Mouse (Mus musculus) embryonic facial prominence, embryonic 10.5 days (tissue): ENCODE measurements around the gene Cd163. TPM values are rescaled to one million over a fixed set of nuclear protein-coding genes. Genes with fewer than 3 reads are reported as not detected.
A peak's percentile ranks its signal among the peaks of the same experiment; 100 is the strongest.

Experiments
- DNase-seq: peaks from one replicate; pipeline ENCODE4 v3.0.0-alpha.2; 2017; ENCODE audit warnings: low spot score
- H3K27ac ChIP-seq: fragments of 300-500 bp; sonication (generic); replicated peaks from 2 replicates; pipeline ENCODE4 v1.5.1; 2016; ENCODE audit warnings: mild to moderate bottlenecking
- H3K27me3 ChIP-seq: fragments of 300-500 bp; sonication (generic); replicated peaks from 2 replicates; pipeline ENCODE4 v1.6.1; 2016; ENCODE audit warnings: low read depth, mild to moderate bottlenecking; ENCODE audit not compliant: poor library complexity, severe bottlenecking
- H3K36me3 ChIP-seq: fragments of 300-500 bp; sonication (generic); replicated peaks from 2 replicates; pipeline ENCODE4 v1.6.1; 2016; ENCODE audit warnings: mild to moderate bottlenecking, moderate library complexity
- H3K4me1 ChIP-seq: fragments of 300-500 bp; sonication (generic); 2 replicates; pipeline ENCODE4 v1.6.1; 2016
- H3K4me3 ChIP-seq: fragments of 300-500 bp; sonication (generic); 2 replicates; pipeline ENCODE4 v1.5.1; 2016; ENCODE audit warnings: mild to moderate bottlenecking, moderate library complexity
- H3K9me3 ChIP-seq: fragments of 300-500 bp; sonication (generic); 2 replicates; pipeline ENCODE4 v1.6.1; 2016; ENCODE audit warnings: mild to moderate bottlenecking
- WGBS: fragments of 180-500 bp; shearing (Covaris S2); methylation state at CpG from one replicate; pipeline ENCODE4 v1.1.7; 2016; 5-methylcytosine and 5-hydroxymethylcytosine counted together
- polyA plus RNA-seq: library from polyadenylated mRNA; unstranded; fragments of >200 nt; fragmentation: Nextera tagmentation; extraction: Ambion mirVana; gene quantifications from 2 replicates; pipeline ENCODE4 v1.2.1, GENCODE M21; 2016

Cd163 gene
- polyA plus RNA-seq, 1 experiment from 2014 or later: not detected

DNA sequence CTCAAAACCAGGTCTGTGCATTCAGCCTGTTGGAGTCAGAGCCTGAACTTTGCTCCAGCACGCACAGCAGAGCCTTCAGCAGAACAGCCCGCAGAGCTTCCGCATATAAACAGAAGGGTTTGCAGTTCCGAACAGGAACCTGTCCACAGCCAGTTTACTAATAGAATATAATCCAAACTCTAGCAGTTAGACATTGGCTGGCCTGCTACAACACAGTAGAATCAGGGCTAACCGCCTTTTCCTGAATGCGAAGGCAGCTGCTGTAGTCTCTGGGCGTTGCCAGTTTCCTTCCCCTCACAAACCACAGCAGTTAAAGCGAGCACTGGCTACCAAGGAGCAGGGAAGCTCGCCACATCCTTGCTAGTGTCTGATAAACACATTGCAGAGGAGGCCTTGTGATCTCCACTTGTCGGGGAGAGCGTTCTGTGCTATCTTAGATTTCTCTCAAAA is 71.0 kb downstream of the Cd163 start:
- no peak overlapping the region for H3K27ac ChIP-seq
- no peak overlapping the region for H3K4me3 ChIP-seq
- no peak for DNase-seq
- H3K9me3 ChIP-seq: no peaks in the 10 kb centered on the region
- H3K4me1 ChIP-seq: peaks cover 4% of the 10 kb centered on the region; the same call in 1 of the 2 replicates
- no peaks in the 10 kb centered on the region for H3K27me3 ChIP-seq
- no peaks in the 10 kb centered on the region for H3K36me3 ChIP-seq
- WGBS: 88% methylated on average over 11 of the region's 11 CpGs

DNA sequence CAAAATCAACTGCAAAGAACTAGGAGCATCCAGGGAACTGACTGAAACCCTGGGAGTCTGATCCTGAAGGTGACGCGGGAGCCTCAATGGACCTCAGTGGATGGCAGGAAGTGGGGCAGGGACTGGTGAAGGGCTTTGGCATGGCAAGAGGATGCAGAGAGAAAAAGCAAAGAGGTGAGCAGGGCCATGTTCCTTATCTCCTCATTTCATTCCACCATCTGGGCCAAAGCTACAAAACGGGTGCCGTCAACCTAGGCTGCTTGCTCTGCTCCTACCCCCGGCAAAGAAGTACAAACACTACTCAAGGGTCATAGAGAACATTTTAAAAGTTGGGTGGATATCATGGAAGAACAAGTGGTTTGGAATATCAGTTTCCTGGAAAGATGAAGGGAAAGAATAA is 71.9 kb downstream of the Cd163 start:
- no peaks in the 10 kb centered on the region for H3K27me3 ChIP-seq
- no peaks in the 10 kb centered on the region for H3K36me3 ChIP-seq
- no peak overlapping the region for H3K27ac ChIP-seq
- DNase-seq: no peak
- peaks cover 4% of the 10 kb centered on the region; the same call in 1 of the 2 replicates for H3K4me1 ChIP-seq
- WGBS: 86% methylated on average over 5 of the region's 5 CpGs
- H3K9me3 ChIP-seq: no peaks in the 10 kb centered on the region
- H3K4me3 ChIP-seq: no peak overlapping the region

DNA sequence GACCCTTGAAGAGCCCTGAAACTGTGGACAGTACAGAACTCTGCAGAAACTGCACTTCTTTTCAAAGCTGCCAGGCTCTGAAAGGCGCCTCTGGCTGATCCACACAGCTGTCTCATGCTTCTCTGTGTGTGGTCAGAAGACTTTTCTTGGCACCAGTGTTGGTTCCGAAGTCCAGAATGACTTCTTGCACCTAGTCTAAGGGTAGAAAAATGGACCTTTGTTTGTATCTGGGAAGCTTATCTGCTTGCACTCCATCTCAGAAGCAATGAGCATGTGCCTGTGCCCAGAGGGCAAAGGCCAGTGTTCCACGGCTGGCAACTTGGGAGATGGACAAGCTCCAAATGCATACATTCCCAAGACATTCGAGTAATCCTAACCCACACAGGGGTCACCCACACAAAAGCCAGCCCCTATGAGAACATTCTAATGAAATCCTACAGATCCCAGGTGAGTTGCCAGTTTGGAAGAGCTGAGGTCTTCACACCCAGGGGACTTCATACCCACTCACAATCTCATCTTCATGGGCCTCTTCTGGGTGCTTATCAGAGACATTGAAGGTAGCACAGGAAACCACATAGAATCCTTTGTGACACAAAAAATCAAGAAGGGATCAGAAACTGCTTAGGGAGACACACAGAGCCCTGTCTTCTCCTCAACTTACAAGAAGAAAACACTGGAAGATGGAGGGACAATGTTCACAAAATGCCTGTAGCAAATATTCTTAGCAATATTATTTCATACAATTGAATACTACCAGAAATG is 73.2 kb downstream of the Cd163 start:
- H3K9me3 ChIP-seq: no peaks in the 10 kb centered on the region
- H3K27me3 ChIP-seq: no peaks in the 10 kb centered on the region
- no peaks in the 10 kb centered on the region for H3K36me3 ChIP-seq
- H3K4me1 ChIP-seq: no peaks in the 10 kb centered on the region
- no peak for DNase-seq
- no peak overlapping the region for H3K4me3 ChIP-seq
- no peak overlapping the region for H3K27ac ChIP-seq
- WGBS: 61% methylated on average over 4 of the region's 4 CpGs

DNA sequence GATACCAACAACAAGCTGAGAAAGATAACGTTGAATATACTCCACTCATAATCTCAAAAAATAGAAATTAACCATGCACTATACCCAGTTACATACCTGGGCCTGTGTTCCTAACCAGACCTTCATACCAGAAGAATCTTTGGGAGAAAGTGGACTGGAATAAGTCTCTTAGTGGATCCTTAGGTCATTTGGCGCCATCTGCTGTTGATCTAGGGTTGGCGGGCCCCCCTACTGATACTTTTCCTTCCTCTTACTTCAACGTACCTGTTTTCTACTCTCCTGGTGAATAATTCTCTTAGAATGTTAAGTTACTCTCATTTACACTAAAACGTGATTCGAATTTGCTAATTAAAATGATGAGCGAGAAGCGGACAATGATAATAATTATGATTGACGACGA is 74.9 kb downstream of the Cd163 start:
- no peak overlapping the region for H3K27ac ChIP-seq
- H3K9me3 ChIP-seq: no peaks in the 10 kb centered on the region
- no peaks in the 10 kb centered on the region for H3K4me1 ChIP-seq
- peak; percentile 65 for DNase-seq
- H3K4me3 ChIP-seq: no peak overlapping the region
- H3K36me3 ChIP-seq: no peaks in the 10 kb centered on the region
- 35% methylated on average over 10 of the region's 10 CpGs for WGBS
- H3K27me3 ChIP-seq: no peaks in the 10 kb centered on the region

Other genes with a start within 250 kb of the Cd163 start
- gene Vmn2r27, start 72.8 kb upstream of the Cd163 start, polyA plus RNA-seq: not detected in 2 replicates
- gene Pex5, start 110.4 kb downstream of the Cd163 start, polyA plus RNA-seq: 43.3 and 44.9 TPM in 2 replicates
- gene Clstn3, start 160.1 kb downstream of the Cd163 start, polyA plus RNA-seq: 5.5 and 8.7 TPM in 2 replicates
- 0.42 and 0.47 TPM in 2 replicates for gene C1rl, start 188.5 kb downstream of the Cd163 start, polyA plus RNA-seq
- 0.13 TPM in 1 of 2 replicates, not detected in the other for gene C1ra, start 207.7 kb downstream of the Cd163 start, polyA plus RNA-seq
- gene C1s1, start 237.7 kb downstream of the Cd163 start, polyA plus RNA-seq: 0.70 and 1.2 TPM in 2 replicates